Mouse (Mus musculus) cerebellum, adult 8-10 months (tissue): ENCODE measurements around the gene Lrtm2.
A peak's percentile ranks its signal among the peaks of the same experiment; 100 is the strongest.
"Not testable (repeated sequence)": the region's sequence is repeated elsewhere in the genome, so short reads cannot be mapped to it uniquely, and the experiment has no call there.

ENCODE experiments used
- DNase-seq: peaks from one replicate; pipeline ENCODE4 v3.0.0; 2022

Gene Lrtm2

DNA sequence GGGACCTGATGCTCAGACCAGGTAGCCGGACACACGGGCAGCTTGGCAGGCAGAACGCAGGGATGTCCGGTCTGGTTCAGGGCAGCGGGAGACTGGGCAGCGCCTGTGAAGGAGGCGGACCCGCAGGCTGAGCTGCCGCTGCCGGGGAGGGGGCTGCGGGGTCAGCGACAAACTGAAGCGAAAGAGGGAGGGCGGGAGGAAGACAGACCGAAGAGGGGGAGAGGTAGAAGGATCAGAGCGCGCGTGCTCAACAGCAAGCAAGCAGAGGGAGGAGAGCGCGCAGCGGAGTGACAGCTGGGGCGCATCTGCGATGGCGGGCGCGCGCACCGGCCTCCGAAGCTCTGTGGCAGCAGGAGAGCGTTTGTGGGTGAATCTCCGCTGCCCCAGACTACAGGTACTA lies at the start of gene Lrtm2:
Gene Lrtm2 (minus strand): TSS at position 261 of the 400 bp plus-strand sequence.
- DNase-seq, result no peak

DNA sequence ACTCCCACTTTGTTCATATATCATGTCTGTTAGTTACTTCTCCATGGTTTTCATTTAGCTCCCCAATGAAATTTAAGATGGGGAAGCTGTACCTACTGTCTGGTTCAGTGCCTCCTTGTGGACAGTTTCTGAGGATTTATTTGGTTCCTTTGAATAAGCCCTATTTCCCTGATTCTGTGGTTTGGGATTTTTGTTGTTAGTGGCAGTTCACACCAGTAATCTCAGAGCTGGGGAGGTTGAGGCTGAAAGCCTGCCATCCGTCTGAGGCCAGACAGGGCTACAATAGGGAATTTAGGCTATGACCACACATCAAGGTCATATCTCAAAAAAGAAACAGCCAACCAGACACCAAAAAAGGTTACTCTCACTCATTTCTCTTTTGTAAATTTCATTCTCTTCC lies 48.1 kb upstream of the Lrtm2 start:
- DNase-seq, result no peak

DNA sequence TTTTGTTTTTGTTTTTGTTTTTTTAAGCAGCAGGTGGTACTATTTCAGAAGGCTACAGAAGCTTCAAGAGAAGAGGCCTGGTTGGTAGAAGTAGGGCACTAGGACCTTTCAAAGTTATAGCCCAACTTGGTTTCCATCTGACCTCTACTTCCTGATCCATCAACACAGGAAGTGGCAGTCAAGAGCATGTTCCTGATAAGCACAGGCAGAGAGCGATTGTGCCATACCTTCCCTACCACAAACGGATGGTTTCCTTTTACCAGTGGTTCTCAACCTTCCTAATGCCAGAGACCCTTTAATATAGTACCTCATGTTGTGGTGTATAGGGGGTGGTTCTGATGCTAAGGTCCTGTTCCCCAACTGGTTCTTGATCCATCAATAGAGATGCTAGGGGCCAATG lies 47.0 kb upstream of the Lrtm2 start:
- no peak for DNase-seq

DNA sequence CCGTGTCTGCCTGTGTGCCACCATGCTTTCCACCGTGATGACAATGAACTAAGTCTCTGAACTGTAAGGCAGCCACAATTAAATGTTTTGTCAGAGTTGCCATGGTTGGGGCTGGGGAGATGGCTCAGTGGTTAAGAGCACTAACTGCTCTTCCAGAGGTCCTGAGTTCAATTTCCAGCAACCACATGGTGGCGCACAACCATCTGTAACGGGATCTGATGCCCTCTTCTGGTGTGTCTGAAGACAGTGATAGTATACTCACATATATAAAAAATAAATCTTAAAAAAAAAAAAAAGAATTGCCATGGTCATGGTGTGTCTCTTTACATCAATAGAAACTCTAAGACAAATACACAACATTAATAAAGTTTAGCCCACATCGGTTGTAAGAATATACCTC lies 44.5 kb upstream of the Lrtm2 start:
- DNase-seq, result no peak

DNA sequence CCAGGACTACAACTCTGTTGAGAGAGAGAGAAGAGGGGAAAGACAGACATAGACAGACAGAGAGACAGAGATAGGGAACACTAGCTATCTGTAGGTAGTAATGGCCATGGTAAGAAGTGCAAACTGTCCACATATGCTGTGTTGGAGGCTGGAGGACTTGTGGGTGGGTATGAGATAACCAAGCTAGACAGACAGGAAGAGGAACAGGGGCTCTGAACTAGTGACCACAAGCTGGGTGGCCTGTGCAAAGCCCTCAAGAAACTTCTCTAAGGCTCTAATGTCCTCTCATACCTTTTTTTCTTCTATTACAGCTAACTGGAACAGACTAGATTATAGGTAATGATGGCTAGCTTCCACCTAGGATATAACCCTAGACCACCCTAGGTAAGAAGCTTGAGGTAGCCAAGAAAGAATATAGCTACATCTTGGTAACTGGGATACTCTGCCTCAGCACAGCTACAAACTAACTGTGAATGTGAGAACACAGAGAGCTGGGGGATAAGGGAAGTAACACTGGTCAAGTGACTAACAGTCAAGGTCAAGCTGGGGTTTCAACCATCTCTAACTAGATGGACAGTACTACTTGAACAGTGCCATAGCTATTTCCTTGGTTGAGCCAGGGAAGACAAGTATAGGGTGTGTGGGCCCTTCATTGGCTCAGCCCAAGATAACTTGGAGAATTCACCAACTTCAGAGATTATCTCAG lies 42.6 kb upstream of the Lrtm2 start:
- DNase-seq, result no peak

DNA sequence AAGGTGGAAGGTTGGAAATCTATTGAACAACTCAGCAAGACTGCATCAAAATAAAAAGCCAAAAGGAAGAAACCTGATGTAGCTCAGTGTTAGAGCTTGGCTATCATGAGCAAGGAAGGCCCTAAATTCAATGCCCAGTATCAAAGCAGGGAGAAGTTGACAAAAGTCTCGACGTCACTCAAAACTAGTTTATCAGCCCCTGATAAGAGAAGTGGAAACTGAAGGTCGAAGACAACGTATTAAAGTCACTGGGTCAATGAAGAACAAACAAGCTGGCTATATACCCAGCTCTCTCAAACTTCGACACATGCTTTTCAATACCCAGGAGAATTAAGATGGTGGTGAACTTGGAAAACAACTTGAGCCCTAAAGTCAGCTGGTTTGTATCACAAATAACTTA lies 41.7 kb upstream of the Lrtm2 start:
- DNase-seq, result no peak

DNA sequence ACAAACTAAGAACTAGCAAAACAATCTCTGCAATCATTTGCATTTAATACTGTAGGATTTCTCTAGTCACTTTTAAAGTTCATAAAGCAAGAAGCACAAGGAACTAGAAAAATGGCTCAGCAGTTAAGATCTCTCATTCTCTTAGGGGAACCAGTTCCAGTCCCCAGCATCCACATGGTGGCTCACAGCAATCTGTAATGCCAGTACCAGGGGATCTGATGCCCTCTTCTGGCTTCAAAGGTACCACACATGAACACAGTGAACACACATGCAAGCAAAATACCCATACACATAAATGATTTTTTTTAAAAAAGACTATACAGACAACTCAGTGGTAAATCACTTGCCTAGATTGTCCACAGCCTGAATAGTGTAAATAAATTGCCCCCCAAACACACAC lies 41.1 kb upstream of the Lrtm2 start:
- no peak for DNase-seq

DNA sequence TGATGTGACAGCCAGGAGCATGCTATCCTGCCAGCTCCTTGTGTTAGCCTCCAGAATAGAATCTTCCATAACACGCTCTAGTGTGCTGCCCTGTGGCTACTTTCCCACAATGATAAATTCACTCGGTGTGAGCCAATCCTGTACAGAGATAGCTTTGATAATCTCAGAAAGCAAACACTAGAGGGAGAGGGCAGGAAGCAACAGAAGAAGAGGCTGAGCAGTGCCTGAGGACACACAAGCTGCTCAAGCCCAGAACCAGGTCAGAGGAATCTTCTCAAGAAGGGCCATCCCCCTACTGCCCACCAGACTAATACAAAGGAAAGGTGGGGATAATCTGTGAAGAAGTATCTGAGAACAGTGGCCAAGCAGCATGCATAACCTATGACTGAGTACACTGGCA lies 36.8 kb upstream of the Lrtm2 start:
- no peak for DNase-seq

DNA sequence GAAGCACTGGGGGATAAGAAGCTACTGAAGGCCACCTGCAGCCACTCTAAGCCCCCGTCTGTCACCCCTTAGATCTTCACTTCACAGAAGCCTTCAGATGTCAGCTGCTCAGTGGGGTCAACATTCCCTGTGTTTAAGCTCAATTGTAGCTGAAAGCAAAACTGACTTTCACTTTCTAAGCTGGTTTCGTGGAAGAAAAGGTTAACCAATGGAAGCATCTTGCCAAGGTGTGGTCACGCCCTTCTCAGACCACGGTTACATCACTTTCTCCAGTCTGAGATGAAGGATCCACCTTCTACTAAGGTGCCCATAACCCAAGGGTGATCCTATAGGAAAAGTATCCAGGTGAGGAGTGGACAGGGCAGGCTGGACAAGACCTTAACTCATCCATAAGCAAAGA lies 36.2 kb upstream of the Lrtm2 start:
- DNase-seq, result not testable (repeated sequence)

DNA sequence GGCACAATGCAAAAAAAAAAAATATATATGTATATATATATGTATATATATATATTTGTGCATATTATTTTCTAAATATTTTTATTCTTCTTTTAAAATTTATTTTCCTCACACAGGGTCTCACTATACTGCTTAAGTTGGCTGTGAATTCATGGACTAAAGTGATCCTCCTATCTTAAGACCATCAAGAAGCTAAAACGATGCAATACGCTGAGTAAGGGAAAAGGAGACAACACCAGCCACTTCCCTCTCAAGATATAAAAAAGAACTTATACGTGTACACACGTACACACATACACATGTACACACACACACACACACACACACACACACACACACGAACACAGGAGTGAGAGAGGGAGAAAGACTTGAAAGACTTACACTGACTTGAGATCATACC lies 33.0 kb upstream of the Lrtm2 start:
- no peak for DNase-seq

DNA sequence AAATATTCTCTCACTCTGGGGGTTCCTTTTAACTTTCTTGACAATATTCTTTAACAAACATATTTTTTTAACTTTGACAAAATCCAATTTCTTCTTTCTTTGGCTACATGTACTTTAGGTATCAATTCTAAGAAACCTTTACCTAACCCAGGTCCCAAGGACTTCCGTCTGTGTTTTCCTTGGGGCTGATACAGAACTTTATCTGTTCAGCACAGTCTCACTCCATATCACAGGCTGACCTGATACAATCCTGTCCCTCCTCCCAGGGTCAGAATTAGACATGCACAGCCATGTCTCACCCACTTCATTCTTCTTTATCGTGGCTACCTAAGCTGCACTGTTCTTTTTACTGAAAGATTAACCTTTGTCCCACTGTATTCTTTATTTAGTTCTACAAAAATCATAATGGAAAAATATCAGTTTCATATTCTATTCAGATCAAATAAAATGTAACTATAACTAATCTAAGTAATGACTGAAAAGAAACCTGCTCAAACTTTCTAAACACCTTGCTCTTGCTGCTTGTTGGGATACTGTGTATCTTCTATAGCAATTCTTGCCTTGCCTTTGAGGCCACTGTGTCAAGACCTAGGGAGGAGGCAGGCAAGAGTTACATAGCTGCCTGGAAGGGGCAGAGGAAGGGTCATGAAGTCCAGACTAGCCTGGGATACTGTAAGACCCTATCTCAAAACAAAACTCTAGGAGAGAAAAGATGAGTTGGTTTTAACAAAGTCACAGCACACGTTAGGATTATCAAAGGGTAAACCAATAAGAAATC lies 30.5 kb upstream of the Lrtm2 start:
- DNase-seq, result no peak

DNA sequence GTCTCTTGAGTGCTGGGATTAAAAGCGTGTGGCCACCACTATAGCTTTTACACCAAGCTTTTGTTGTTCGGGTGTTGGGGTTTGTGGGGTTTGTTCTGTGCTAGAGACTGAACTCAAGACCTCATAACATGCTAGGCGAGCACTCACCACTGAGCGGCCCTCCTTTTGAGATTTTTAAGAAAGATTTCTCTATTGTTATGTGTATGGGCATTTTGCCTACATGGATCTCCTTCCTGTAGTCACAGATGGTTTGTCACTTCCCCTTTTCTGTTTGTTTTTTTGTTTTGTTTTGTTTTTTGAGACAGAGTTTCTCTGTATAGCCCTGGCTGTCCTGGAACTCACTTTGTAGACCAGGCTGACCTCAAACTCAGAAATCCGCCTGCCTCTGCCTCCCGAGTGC lies 29.7 kb upstream of the Lrtm2 start:
- not testable (repeated sequence) for DNase-seq

DNA sequence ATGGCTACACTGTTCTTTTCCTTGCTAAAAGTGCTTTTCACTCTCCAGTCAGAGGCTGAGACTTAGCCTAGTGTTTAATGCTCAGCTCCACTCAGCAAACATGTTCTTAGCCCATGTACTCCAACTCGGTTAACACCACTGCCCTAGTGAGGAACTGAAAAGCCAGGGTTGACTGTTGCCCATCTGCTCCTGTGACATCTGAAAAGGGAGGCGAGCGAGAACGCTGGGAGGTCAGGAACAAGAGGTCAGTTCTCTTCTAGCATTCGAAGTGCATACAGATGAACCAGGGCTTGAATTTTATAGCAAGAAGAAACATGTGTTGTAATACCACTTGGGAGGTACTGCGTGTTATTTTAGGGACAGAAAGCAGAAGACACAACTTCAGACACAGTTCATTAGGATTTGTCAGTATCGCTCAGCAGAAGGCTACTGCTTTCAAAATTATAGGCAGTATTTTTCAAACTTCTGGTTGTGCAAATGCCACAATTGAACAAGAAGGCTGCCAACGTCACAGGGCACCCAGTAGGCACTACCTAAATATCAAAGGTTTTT lies 27.5 kb upstream of the Lrtm2 start:
- DNase-seq, result no peak

DNA sequence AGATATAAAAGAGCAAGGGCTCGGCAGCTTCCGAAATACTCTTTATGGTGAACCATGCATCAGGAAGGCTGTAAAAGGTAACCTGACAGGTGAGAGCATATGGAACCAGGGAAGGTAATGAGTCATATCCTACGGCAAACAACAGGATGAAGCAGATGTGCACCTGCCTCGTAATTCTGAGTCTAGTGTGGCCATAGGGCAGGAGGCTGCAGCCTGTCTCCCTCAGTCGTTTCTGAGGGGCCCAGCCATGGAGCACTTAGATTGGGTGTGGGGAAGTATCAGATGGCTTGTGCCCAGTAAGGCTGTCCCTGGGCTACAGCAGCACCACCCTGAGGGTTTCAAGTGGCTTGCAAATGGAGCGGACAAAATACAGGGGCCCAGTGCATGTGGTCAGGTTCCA lies 21.9 kb upstream of the Lrtm2 start:
- DNase-seq, result no peak

DNA sequence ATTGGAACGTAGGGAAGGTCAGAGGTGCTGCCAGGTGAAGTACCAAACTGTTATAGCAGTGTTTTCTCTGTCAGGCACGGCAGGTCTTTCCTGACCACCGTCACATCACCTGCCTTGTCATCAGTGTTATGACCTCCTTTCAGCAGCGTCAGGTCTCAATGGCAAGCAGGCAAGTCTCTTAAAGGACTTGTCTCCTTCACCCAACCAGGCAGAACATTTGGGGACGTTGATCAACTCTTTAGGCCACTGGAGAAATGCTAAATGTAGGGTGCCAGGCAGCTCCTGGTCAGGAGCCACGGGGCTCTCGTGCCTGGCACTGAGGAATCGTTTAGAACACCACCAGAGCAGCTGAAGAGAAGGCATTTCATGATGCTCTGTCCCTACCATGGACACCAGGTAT lies 21.1 kb upstream of the Lrtm2 start:
- no peak for DNase-seq

DNA sequence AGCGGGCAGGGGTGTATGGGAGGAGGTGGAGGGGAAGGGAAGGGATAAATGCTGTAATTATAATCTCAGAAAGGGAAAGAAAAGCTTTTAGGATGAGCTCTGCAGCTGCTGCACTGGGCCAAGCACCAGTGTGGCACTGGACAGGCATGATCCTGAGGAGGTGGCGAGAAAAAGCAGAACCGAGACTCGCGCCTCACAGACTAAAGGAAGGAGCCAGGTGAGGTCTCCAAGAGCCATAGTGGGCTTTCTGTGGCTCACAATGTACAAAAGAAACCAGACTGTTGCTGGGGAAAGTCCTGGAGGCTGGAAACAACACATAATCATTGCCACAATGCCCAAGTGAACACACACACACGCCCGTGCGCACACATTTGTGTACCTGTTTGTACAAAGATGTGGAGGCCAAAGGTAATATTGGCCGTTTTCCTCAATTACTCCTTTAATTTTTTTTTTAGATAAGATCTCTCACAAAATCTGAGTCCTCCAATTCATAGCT lies 20.2 kb upstream of the Lrtm2 start:
- no peak for DNase-seq

DNA sequence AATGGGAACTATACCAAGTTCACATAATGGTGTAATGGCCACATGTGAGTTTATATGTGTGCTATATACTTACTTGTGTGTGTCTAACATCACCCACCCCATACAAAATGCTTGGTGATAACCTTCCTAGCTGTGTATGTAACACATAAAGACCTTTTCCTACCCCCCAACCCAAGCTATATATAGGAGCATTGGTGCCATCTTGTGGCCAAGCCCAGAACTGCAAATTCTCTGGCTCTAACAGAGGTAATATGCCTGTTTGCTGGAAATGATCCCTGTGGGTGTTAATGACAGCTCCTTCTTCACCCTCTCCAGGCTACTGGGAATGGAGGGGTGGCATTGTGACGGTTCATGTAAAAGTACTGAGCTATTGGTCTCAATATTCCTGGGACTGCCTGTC lies 17.7 kb upstream of the Lrtm2 start:
- peak; percentile 85 for DNase-seq

DNA sequence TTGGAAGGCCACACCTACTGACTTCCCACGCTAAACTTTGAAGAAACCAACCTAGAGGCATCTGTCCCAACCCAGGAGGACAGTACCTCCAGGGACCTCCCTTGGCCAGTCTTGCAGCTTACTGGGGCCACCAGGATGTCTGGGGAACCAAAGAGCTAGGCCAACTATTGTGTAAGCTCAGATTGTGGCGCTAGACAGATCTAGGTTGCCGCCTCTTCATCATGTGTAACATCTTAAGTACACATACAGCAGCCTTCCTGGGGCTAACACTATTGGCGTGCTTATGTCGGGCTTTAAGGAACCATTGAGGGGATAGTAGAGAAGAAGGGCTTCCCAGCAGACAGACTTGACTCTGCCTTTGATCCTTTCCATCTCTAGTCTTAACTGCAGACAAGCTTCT lies 17.2 kb upstream of the Lrtm2 start:
- DNase-seq, result no peak

DNA sequence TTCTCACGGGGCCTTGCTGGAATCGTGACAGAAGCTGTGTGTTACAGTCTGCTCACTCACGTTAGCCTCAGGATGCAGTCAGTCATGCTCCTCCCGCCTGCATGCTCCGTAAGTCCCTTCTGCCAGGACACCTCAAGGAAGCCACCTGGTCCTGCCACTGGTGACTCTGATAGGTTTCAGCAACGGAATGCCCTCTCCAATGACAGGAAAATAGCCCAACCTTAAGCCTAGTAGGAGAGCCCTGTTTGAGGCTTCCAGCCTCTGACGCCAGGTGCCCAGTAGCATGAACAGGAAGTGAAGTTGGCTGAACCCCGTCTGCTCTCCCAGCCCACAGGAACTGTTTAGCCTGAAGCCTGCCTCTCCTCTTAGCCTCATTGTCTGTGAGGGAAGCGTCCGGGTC lies 15.7 kb upstream of the Lrtm2 start:
- no peak for DNase-seq

DNA sequence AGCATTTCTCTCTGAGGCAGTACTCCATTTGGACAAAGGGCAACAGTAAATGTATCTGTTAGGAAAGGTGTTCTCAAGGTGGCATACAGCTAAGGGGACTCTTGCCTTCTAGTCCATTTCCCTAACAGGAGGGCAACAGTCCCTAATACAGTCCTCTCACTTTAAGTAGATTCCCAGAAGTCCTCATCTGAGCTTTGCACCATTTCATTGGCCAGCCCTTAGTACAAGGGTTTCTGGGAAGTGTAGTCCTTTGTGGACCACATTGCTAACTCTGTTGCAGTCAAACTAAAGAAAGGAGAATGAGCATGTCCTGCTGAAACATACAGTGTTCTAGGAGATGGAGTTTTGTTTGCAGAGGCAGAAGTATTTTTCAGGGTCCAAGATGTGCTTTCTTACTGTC lies 10.8 kb upstream of the Lrtm2 start:
- DNase-seq, result peak; percentile 41

DNA sequence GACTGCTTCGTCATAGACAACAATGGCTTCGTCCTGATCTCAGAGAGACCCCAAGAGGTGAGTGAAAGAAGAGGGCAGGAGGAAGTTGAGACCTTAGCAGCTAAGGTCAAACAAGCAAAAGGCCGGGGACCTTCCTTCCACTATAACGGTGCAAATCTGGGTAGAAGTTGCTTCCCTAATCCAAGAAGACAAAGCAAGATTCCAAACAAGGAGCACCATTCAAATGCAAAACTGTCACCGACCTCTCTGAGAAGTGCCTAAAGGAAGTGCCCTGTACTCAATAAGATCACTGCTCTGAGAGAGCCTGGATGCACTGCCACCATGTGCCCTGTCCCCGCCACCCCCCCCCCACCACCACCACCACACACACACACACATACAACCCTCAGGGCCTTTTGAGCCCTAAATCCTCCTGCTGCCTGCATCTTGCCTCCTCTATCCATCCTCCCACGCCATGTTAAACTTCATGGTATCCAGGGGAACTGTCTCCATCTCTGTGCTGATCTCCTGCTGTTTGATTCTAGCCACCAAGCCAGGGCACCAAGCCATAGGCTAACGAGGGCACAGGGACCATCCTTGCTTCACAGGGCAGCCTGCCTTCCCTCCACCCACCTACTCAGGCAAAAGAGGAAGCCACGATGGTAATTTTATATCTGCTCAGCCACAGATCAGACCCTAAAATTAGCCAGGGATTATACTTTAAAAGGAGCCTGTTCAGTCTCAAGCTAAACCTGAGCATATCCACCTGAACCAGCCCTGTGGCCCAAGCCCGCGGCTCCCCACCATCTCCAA lies 7.8 kb upstream of the Lrtm2 start:
- no peak for DNase-seq

DNA sequence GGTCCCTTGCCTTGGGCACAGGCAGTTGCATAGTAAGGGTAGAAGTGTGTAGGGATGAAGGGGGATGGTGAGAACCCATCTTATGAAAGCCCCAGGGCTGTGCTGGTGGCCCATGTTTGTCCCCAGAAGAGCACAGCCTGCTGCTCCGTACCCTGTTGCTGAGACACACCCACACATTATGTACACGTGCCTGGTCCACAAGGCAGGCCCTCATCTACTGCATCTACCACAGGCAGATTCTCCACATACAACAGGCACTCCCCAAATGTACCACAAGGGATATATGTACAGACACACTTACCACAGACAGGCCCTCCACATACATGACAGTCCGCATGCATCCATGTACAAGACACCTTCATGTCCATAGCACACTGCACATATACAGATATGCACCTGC lies 6.7 kb upstream of the Lrtm2 start:
- DNase-seq, result no peak

DNA sequence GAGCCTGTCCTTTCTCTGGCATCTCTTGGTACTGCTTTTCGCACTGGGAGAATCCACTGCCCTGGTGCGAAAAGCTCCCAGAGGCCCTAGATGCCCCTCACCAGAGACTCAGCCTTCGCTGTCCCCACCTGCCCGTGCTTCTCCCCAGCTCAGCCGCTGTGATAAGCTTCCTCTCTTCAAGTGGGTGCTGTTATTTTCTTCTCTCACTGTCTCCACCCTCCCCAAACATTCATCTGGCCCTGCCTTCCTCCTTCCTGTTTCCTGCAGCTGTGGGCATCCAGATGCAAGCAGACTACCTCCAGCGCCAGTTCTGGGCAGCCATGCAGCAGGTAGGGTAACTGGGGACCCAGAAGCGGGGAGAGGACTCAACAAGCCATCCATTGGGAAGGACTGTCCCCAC lies 5.6 kb upstream of the Lrtm2 start:
- no peak for DNase-seq
